Mouse (Mus musculus) adrenal gland, adult 8-10 months (tissue): Measurements from ENCODE around the gene Ptk6. TPM values are rescaled to one million over a fixed set of nuclear protein-coding genes. Genes with fewer than 3 reads are reported as not detected.

Source experiments
- DNase-seq: peaks from one replicate; pipeline ENCODE4 v3.0.0; 2022
- total RNA-seq, 4 experiments: library from RNA; stranded (reverse); gene quantifications; 2 replicates each; pipeline ENCODE4 v1.2.4; 2022

The Ptk6 gene
- total RNA-seq, 4 experiments from 2014 or later = 0.10 to 0.40 (median 0.13) TPM; not detected in 1

GRCm38 (mm10) chr2:181159091-181159514, 43.5 kb downstream of the Ptk6 start:
- no peak for DNase-seq

- no peak for DNase-seq
Measured at GRCm38 (mm10) chr2:181158471-181158870, 44.1 kb downstream of the Ptk6 start.

- DNase-seq = no peak
Measured at GRCm38 (mm10) chr2:181157716-181158302, 44.8 kb downstream of the Ptk6 start.

- no peak for DNase-seq
Measured at GRCm38 (mm10) chr2:181157180-181157579, 45.4 kb downstream of the Ptk6 start.

GRCm38 (mm10) chr2:181156248-181157121, 46.1 kb downstream of the Ptk6 start, which contains the start of gene Eef1a2:
Gene Eef1a2, minus strand, starts transcription at chr2:181157014.
- DNase-seq = no peak

- no peak for DNase-seq
Measured at GRCm38 (mm10) chr2:181155801-181156200, 46.8 kb downstream of the Ptk6 start.

- DNase-seq = no peak
Measured at GRCm38 (mm10) chr2:181154831-181155415, 47.7 kb downstream of the Ptk6 start.

- DNase-seq = no peak
Measured at GRCm38 (mm10) chr2:181154361-181154760, 48.2 kb downstream of the Ptk6 start.

GRCm38 (mm10) chr2:181153837-181154236, 48.8 kb downstream of the Ptk6 start:
- no peak for DNase-seq

GRCm38 (mm10) chr2:181153131-181153530, 49.5 kb downstream of the Ptk6 start:
- no peak for DNase-seq

GRCm38 (mm10) chr2:181152701-181153100, 49.9 kb downstream of the Ptk6 start:
- no peak for DNase-seq

- DNase-seq = no peak
Measured at GRCm38 (mm10) chr2:181150281-181150680, 52.3 kb downstream of the Ptk6 start.

- DNase-seq = no peak
Measured at GRCm38 (mm10) chr2:181148318-181148955, 54.2 kb downstream of the Ptk6 start.

GRCm38 (mm10) chr2:181147546-181148317, 54.9 kb downstream of the Ptk6 start:
- no peak for DNase-seq

- DNase-seq = no peak
Measured at GRCm38 (mm10) chr2:181146976-181147545, 55.5 kb downstream of the Ptk6 start.

- no peak for DNase-seq
Measured at GRCm38 (mm10) chr2:181144675-181145074, 57.9 kb downstream of the Ptk6 start.

Other genes with a start within 250 kb of the Ptk6 start
- gene Nkain4, start 248.1 kb downstream of the Ptk6 start, total RNA-seq = 1 to 10 TPM; 6.3 to 8.5 (median 6.8) TPM
- 10 to 100 TPM; 50.9 to 76.4 (median 62.9) TPM for gene Arfgap1, start 235.6 kb downstream of the Ptk6 start, total RNA-seq
- 1 to 10 TPM; 2.3 to 4.5 (median 4.2) TPM for gene Col20a1, start 216.3 kb downstream of the Ptk6 start, total RNA-seq
- 10 to 100 TPM; 12.0 to 27.7 (median 20.5) TPM for gene Chrna4, start 159.2 kb downstream of the Ptk6 start, total RNA-seq
- 10 to 100 TPM in 2 of 4 experiments, 1 to 10 TPM in 2; 5.8 to 14.8 (median 10.0) TPM for gene Kcnq2, start 67.5 kb downstream of the Ptk6 start, total RNA-seq
- gene Eef1a2, start 45.8 kb downstream of the Ptk6 start, total RNA-seq = 10 to 100 TPM; 65.8 to 85.9 (median 68.2) TPM
- gene Ppdpf, start 15.5 kb downstream of the Ptk6 start, total RNA-seq = 10 to 100 TPM; 66.8 to 74.0 (median 69.9) TPM
- gene Srms, start 10.4 kb upstream of the Ptk6 start, total RNA-seq = 1 to 10 TPM in 1 of 4 experiments, under 1 TPM in 3; 0.42 to 1.0 (median 0.67) TPM
- under 1 TPM in 3 of 4 experiments, not detected in 1; 0.49 to 0.83 (median 0.58) TPM for gene Fndc11, start 17.2 kb upstream of the Ptk6 start, total RNA-seq
- 10 to 100 TPM; 18.8 to 32.4 (median 24.6) TPM for gene Helz2, start 39.2 kb upstream of the Ptk6 start, total RNA-seq
- 10 to 100 TPM; 16.0 to 21.6 (median 18.6) TPM for gene Gmeb2, start 85.2 kb upstream of the Ptk6 start, total RNA-seq
- gene Stmn3, start 111.7 kb upstream of the Ptk6 start, total RNA-seq = 10 to 100 TPM; 18.1 to 31.5 (median 20.7) TPM
- gene Rtel1, start 117.0 kb upstream of the Ptk6 start, total RNA-seq = 10 to 100 TPM; 26.4 to 74.8 (median 44.5) TPM
- 10 to 100 TPM; 49.1 to 76.4 (median 55.7) TPM for gene Zgpat, start 162.1 kb upstream of the Ptk6 start, total RNA-seq
- 10 to 100 TPM; 42.4 to 63.8 (median 57.7) TPM for gene Arfrp1, start 162.6 kb upstream of the Ptk6 start, total RNA-seq
- gene Lime1, start 177.3 kb upstream of the Ptk6 start, total RNA-seq = 10 to 100 TPM; 17.2 to 37.4 (median 22.9) TPM